Mouse (Mus musculus): Measurements from ENCODE around the gene Stub1. TPM values are rescaled to one million over a fixed set of nuclear protein-coding genes. Genes with fewer than 3 reads are reported as not detected.

Stub1 gene
- polyA plus RNA-seq, 1 experiment from 2014 or later, result 118 TPM

- ATAC-seq (no peak), DNase-seq (no peak)
- H3K9me3 ChIP-seq (ENCODE audit: low read length), result no peaks in the 10 kb centered on the region
- no peaks in the 10 kb centered on the region for H3K27me3 ChIP-seq (ENCODE audit: insufficient read depth, low read length)
- no peak overlapping the region for H3K27ac ChIP-seq (ENCODE audit: low read depth)
- no peak overlapping the region for H3K9ac ChIP-seq (replicated peaks)
- no peak overlapping the region for H3K4me2 ChIP-seq (ENCODE audit: low read depth, low read length)
- TF ChIP-seq EP300 (IDR thresholded peaks at IDR 0.05; ENCODE audit: low read depth) (no peak), CTCF (IDR thresholded peaks at IDR 0.05; ENCODE audit: low read depth) (no peak)
- WGBS (ENCODE audit: insufficient replicate concordance), result 84% methylated on average over 2 of the region's 2 CpGs
- no peak overlapping the region for H3K4me3 ChIP-seq (ENCODE audit: low read depth, low read length)
- H3K4me1 ChIP-seq (ENCODE audit: insufficient read depth), result peaks cover 31% of the 10 kb centered on the region
- no peaks in the 10 kb centered on the region for H3K36me3 ChIP-seq (replicated peaks; ENCODE audit: insufficient read depth, low read length)
These were observed 36.8 kb upstream of the Stub1 start for GRCm38 (mm10) chr17:25869954-25870353.

- Histone ChIP-seq H3K27ac (ENCODE audit: low read depth) (no peak overlapping the region), H3K9me3 (ENCODE audit: low read length) (no peaks in the 10 kb centered on the region), H3K36me3 (replicated peaks; ENCODE audit: insufficient read depth, low read length) (no peaks in the 10 kb centered on the region), H3K4me2 (ENCODE audit: low read depth, low read length) (no peak overlapping the region), H3K4me3 (ENCODE audit: low read depth, low read length) (no peak overlapping the region), H3K9ac (replicated peaks) (no peak overlapping the region), H3K4me1 (ENCODE audit: insufficient read depth) (peaks cover 30% of the 10 kb centered on the region), H3K27me3 (ENCODE audit: insufficient read depth, low read length) (no peaks in the 10 kb centered on the region)
- 84% methylated on average over 8 of the region's 8 CpGs for WGBS (ENCODE audit: insufficient replicate concordance)
- TF ChIP-seq EP300 (IDR thresholded peaks at IDR 0.05; ENCODE audit: low read depth) (no peak), CTCF (IDR thresholded peaks at IDR 0.05; ENCODE audit: low read depth) (no peak)
- ATAC-seq (no peak), DNase-seq (no peak)
These were observed 36.3 kb upstream of the Stub1 start for GRCm38 (mm10) chr17:25869498-25869897.

GRCm38 (mm10) chr17:25868601-25869191, 35.5 kb upstream of the Stub1 start, which contains the start of gene Mcrip2:
Mcrip2 (minus strand) TSS chr17:25868764.
- Histone ChIP-seq H3K27me3 (ENCODE audit: insufficient read depth, low read length) (no peaks in the 10 kb centered on the region), H3K9me3 (ENCODE audit: low read length) (no peaks in the 10 kb centered on the region), H3K4me1 (ENCODE audit: insufficient read depth) (peaks cover 23% of the 10 kb centered on the region), H3K36me3 (replicated peaks; ENCODE audit: insufficient read depth, low read length) (peaks cover 4% of the 10 kb centered on the region; the same call in 1 of the 2 replicates), H3K4me2 (ENCODE audit: low read depth, low read length) (peak within 1 kb of the TSS; percentile 96), H3K27ac (ENCODE audit: low read depth) (peak within 1 kb of the TSS; percentile 90), H3K4me3 (ENCODE audit: low read depth, low read length) (peak within 1 kb of the TSS; percentile 76), H3K9ac (replicated peaks) (peak within 1 kb of the TSS; percentile 83)
- DNase-seq (peak; percentile 79), ATAC-seq (peak; percentile 80)
- TF ChIP-seq EP300 (IDR thresholded peaks at IDR 0.05; ENCODE audit: low read depth), result no peak
- TF ChIP-seq CTCF (IDR thresholded peaks at IDR 0.05; ENCODE audit: low read depth), result no peak; the same call in 1 of the 2 replicates
- WGBS (ENCODE audit: insufficient replicate concordance), result under 1% methylated on average over 24 of the region's 24 CpGs

GRCm38 (mm10) chr17:25867836-25868600, 34.8 kb upstream of the Stub1 start:
- Histone ChIP-seq H3K27me3 (ENCODE audit: insufficient read depth, low read length) (no peaks in the 10 kb centered on the region), H3K9ac (replicated peaks) (peak overlapping the region; percentile 83), H3K27ac (ENCODE audit: low read depth) (peak overlapping the region; percentile 90), H3K36me3 (replicated peaks; ENCODE audit: insufficient read depth, low read length) (peaks cover 4% of the 10 kb centered on the region; the same call in 1 of the 2 replicates), H3K4me1 (ENCODE audit: insufficient read depth) (peaks cover 23% of the 10 kb centered on the region), H3K4me2 (ENCODE audit: low read depth, low read length) (peak overlapping the region; percentile 96), H3K9me3 (ENCODE audit: low read length) (no peaks in the 10 kb centered on the region), H3K4me3 (ENCODE audit: low read depth, low read length) (peak overlapping the region; percentile 76)
- DNase-seq, result peak; percentile 61
- WGBS (ENCODE audit: insufficient replicate concordance), result under 1% methylated on average over 41 of the region's 42 CpGs
- TF ChIP-seq CTCF (IDR thresholded peaks at IDR 0.05; ENCODE audit: low read depth) (no peak), EP300 (IDR thresholded peaks at IDR 0.05; ENCODE audit: low read depth) (no peak)
- ATAC-seq, result peak; percentile 64

GRCm38 (mm10) chr17:25867509-25867835, 34.3 kb upstream of the Stub1 start:
- Histone ChIP-seq H3K27me3 (ENCODE audit: insufficient read depth, low read length) (no peaks in the 10 kb centered on the region), H3K9ac (replicated peaks) (peak overlapping the region; percentile 83), H3K36me3 (replicated peaks; ENCODE audit: insufficient read depth, low read length) (peaks cover 4% of the 10 kb centered on the region; the same call in 1 of the 2 replicates), H3K4me1 (ENCODE audit: insufficient read depth) (peaks cover 23% of the 10 kb centered on the region), H3K4me3 (ENCODE audit: low read depth, low read length) (peak overlapping the region; percentile 76), H3K9me3 (ENCODE audit: low read length) (no peaks in the 10 kb centered on the region), H3K27ac (ENCODE audit: low read depth) (peak overlapping the region; percentile 90), H3K4me2 (ENCODE audit: low read depth, low read length) (peak overlapping the region; percentile 96)
- 6% methylated on average over 7 of the region's 7 CpGs for WGBS (ENCODE audit: insufficient replicate concordance)
- DNase-seq (no peak), ATAC-seq (peak; percentile 17)
- TF ChIP-seq CTCF (IDR thresholded peaks at IDR 0.05; ENCODE audit: low read depth) (no peak), EP300 (IDR thresholded peaks at IDR 0.05; ENCODE audit: low read depth) (no peak)

DNA sequence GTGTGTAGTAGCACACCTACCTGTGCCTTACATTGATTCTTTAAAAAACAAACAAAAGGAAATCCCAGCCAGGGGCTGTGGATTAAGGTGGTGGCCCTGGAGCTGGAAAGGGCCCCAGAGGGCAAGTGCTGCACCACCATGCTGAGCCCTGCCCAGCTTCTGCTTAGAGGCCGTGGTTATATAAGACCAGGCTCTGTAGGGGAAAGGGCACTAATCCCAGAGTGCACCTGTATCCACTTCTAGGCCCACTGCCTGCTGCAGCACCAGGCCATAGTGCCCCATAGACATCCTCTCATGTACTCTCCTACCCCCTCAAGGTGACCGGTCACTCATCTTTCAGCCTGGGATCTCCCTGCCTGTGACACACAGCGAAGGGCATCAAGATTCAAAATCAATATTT, 33.0 kb upstream of the Stub1 start:
- TF ChIP-seq CTCF (IDR thresholded peaks at IDR 0.05; ENCODE audit: low read depth) (no peak), EP300 (IDR thresholded peaks at IDR 0.05; ENCODE audit: low read depth) (no peak)
- Histone ChIP-seq H3K4me1 (ENCODE audit: insufficient read depth) (peaks cover 29% of the 10 kb centered on the region), H3K27ac (ENCODE audit: low read depth) (peak overlapping the region; percentile 26; the same call in 1 of the 2 replicates), H3K4me2 (ENCODE audit: low read depth, low read length) (peak overlapping the region; percentile 96), H3K4me3 (ENCODE audit: low read depth, low read length) (no peak overlapping the region), H3K36me3 (replicated peaks; ENCODE audit: insufficient read depth, low read length) (peaks cover 4% of the 10 kb centered on the region; the same call in 1 of the 2 replicates), H3K27me3 (ENCODE audit: insufficient read depth, low read length) (no peaks in the 10 kb centered on the region), H3K9me3 (ENCODE audit: low read length) (no peaks in the 10 kb centered on the region), H3K9ac (replicated peaks) (no peak overlapping the region)
- no peak for ATAC-seq
- no peak for DNase-seq
- 83% methylated on average over 3 of the region's 3 CpGs for WGBS (ENCODE audit: insufficient replicate concordance)
